Mouse (Mus musculus) stomach, postnatal 0 days (tissue): Measurements from ENCODE around the gene Adgra1.

Source experiments
- CTCF ChIP-seq: IDR thresholded peaks from 2 replicates; pipeline ENCODE4 v1.5.1; 2016; ENCODE audit warnings: antibody characterized with exemption, low read depth, mild to moderate bottlenecking, moderate library complexity
- EP300 ChIP-seq: optimal IDR thresholded peaks from 2 replicates; pipeline ENCODE3; 2016; ENCODE audit warnings: antibody characterized with exemption

- no peak for TF ChIP-seq CTCF
- TF ChIP-seq EP300, result no peak
These were observed 62.8 kb downstream of the Adgra1 start for GRCm38 (mm10) chr7:139896796-139897195.
